Mouse (Mus musculus): ENCODE measurements around the gene Erg.

The Erg gene

GRCm38 (mm10) chr16:95344961-95345360, 241.4 kb downstream of the Erg start:
- DNase-seq, result peak; percentile 29

GRCm38 (mm10) chr16:95342030-95342429, 244.4 kb downstream of the Erg start:
- DNase-seq, result no peak

GRCm38 (mm10) chr16:95340885-95341791, 245.3 kb downstream of the Erg start:
- peak; percentile 89 for DNase-seq

GRCm38 (mm10) chr16:95332159-95332558, 254.2 kb downstream of the Erg start:
- DNase-seq, result no peak

- peak; percentile 39 for DNase-seq
These were observed 264.3 kb downstream of the Erg start for GRCm38 (mm10) chr16:95321945-95322625.

Measured in kidney, postnatal 10 days (tissue).